Mouse (Mus musculus): ENCODE measurements around the gene Mettl11b.

- no peak for TF ChIP-seq CTCF (IDR thresholded peaks at IDR 0.05)
- TF ChIP-seq EP300 (IDR thresholded peaks at IDR 0.05), result no peak
These were observed 52.2 kb downstream of the Mettl11b start for GRCm38 (mm10) chr1:163672866-163673265.

All from lung, postnatal 0 days (tissue).